Mouse (Mus musculus): ENCODE measurements at regions not wholly inside any gene's neighbourhood (a gene's known extent, or its start where the extent isn't known, plus 50 kb on each side); places are given as distances from the start of the nearest gene placed in this dataset.

- no peak for DNase-seq
These were observed 387.6 kb downstream of the D3Ertd751e start for GRCm38 (mm10) chr3:42129821-42130560.

- no peak for DNase-seq
These were observed 389.9 kb downstream of the D3Ertd751e start for GRCm38 (mm10) chr3:42132322-42132721.

- no peak for DNase-seq
These were observed 411.0 kb downstream of the D3Ertd751e start for GRCm38 (mm10) chr3:42153372-42153771.

DNA sequence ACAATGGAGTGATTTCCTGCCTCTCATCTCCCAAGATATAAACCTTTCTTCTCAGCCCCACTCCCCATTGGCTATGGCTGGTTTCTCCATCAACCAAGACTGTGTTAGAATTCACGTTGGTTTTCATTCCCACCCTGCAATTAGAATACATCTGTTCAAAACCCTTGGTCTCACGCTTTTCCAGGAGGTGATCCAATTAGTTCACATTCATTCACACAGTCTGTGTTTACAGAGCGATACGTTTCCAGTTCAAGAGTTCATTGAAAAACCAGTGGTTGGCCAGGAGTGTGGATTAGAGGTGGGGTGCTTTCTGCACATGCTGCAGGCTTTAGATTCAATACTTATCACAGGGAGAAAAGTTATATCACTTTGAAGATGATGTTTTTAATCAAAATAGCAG lies 412.5 kb downstream of the D3Ertd751e start:
- DNase-seq = no peak

GRCm38 (mm10) chr3:42163666-42164065 lies 421.3 kb downstream of the D3Ertd751e start:
- no peak for DNase-seq

GRCm38 (mm10) chr3:42199206-42199605 lies 456.8 kb downstream of the D3Ertd751e start:
- DNase-seq = no peak

DNA sequence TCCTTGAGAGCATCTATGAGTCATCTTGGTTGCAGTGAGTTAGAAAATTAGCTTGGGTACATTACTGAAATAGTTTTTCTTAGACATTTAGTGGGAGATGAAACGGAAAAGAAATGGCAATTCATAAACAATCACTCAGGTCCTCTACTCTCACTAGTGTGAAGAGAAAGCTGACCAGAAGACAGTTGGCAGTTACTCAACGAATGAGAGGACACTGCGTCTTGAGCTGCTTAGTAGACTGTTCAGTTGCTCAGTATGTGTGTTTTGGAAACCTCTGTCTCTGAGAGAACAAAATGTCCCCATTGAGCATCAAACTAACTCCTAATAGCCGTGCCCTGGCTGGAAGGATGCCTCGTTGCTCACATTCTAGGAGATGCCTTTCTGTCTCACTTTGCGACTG lies 459.0 kb downstream of the D3Ertd751e start:
- DNase-seq = no peak

- DNase-seq = no peak
These were observed 463.2 kb downstream of the D3Ertd751e start for GRCm38 (mm10) chr3:42205640-42206039.

DNA sequence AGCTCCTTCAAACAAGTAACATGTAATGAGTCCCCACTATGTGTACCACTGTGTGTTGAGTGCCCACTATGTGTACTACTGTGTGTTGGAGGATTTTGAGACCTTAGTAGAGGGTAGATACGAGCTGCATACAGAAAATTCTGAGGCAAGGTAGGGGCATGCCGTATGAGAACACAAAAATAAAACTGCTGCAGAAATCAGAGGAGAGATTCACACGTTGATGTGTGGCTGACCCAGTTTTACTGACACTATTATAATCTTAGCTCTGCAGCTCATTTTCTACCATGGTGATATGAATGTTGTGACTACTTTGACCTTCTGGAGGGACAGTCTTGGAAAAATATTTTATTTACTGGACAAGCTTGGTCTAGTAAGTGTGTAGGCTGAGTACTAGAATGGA lies 469.0 kb downstream of the D3Ertd751e start:
- no peak for DNase-seq

DNA sequence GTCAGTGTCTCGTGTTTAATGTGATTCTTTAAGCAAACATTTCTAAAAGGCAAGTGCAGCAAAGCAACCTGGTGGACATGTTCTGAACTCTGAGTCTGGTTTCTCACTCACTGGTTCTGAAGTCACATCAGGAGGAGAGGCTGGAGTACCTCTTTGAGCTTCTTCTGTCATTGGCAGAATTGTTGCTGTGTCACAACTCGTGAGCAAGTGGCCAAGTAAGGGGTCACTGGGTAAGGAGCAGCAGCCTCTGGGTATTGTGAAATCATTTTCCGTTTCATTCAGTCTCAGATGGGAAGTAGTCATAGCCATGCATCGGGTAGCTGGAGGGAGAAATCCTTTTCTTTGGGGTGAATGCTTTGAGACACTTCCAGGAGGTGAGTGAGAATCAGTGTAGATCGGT lies 470.0 kb downstream of the D3Ertd751e start:
- no peak for DNase-seq

GRCm38 (mm10) chr3:42213163-42213562 lies 470.8 kb downstream of the D3Ertd751e start:
- DNase-seq = no peak

DNA sequence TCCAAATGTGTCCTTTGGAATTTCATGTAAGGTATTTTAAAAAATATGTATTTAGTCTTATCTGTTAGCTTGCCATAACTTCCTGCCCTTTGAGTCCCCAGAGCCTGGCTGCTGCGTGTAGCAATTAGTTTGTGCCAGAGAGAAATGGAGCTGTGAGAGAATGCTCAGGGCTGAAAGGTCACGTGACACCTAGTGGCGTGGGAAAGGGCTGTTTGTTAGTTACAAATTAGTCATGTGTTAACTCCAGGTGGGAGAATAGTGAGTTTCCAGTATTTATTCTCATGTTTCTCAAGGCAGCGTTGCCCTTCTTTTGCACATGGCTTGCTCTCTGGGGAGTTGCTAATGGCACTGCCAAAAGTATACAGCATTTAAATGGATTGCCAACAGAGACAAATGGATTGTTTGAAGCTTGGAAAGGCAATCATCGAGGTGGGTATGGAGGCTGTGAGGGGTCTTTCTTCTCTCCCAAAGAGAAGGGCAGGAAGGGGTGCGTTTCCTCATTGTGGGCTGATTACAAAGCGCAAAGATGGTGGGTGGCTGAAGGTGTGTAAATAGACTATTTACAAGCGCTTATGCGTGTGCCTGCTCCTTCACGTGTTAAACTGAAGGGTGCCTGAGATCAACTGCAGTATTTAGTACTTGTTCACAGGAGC lies 472.3 kb downstream of the D3Ertd751e start:
- DNase-seq = peak; percentile 5

- DNase-seq = no peak
These were observed 476.3 kb downstream of the D3Ertd751e start for GRCm38 (mm10) chr3:42218719-42219118.

DNA sequence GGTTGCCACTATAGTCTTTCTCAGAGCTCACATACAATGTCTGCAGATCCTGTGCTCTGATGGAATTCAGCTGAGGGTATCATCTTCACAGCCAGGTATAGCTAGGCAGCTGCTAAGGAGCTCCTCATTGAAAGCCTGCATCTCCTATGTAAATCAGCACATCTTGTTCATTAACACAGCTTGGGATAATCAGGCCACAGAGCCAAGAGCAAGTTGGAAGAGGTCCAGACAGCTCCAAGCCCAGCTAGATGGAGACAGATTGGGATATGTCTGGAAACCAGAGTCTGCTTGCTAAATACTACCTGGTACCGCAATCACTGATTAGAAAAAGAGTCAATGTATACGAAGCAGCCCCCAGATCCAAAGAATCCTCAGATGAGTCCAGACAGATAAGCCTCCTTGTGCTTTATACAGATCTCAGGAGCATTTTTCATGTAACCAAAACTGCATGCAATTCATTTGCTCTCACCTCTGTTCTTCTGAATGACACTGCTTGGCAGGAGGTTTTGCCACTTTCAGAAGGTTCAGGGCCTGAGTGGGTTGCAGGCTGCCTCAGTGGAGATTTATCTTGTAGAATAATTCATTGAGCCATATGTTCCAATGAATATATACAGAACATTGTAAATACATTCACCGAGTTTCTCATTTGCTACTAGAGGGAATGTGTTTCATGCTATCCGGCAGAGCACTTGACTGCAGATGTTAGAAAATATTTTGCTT lies 485.4 kb downstream of the D3Ertd751e start:
- no peak for DNase-seq

- DNase-seq = no peak
These were observed 486.0 kb downstream of the D3Ertd751e start for GRCm38 (mm10) chr3:42228399-42228755.

DNA sequence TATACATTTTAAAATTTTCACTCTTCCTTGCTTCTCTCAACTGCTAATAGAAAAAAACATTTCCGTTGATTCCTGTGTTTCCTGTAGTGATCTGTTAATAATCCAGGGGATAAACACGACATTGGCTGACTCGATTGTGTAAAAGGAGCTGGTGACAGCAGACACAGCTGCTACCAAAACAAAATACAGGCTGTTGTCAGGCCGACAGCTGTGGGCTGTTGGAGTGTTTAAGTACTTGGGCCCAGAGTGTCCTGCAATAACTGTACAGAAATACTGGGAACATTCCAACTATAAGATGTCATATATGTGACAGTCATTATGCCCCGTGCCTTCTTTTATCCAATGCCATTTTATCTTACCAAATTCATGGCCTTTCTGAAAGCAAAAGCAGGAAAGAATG lies 489.9 kb downstream of the D3Ertd751e start:
- DNase-seq = no peak

DNA sequence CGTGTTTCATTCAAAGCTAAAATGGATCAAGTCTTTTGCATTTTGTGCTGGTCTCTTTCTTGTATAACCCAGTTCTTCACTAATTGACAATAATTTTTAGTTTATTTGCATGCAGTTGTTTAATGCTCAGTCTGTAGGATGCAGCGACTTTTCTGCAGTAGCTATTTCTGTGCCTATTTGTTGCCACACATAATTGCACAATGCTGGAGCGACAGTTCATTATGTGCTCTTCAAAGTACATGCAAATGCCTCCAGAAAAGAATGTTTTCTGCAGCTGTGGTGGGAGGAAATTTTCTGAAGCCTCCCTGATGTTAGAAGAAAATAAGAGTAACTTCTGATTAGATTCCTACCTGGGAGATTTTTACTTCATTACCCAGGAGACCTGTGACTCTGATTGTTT lies 491.3 kb downstream of the D3Ertd751e start:
- no peak for DNase-seq

DNA sequence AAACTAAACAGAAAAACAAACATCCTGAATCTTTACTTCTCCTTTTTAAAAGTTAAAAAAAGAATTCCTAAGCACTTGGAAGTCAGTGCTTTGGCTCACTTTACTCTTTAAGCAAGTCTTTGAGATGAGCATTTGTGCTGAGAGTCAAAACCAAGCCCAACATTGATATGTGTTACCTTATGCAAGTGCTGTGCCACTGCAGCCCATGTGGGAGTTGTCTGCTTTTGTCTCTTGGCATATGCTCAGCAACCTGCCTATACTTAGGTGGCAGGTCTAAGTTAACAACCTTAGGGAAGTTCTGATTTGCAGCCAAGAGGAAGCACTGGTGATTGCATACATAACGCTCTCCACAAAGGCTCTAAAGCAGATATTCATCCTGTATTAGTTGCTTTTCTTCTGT lies 493.1 kb downstream of the D3Ertd751e start:
- DNase-seq = no peak
